Mouse (Mus musculus): ENCODE data around the gene Elfn1. TPM values are rescaled to one million over a fixed set of nuclear protein-coding genes. Genes with fewer than 3 reads are reported as not detected.

The Elfn1 gene
- polyA plus RNA-seq (2017; shearing (Covaris generic)): not detected

DNA sequence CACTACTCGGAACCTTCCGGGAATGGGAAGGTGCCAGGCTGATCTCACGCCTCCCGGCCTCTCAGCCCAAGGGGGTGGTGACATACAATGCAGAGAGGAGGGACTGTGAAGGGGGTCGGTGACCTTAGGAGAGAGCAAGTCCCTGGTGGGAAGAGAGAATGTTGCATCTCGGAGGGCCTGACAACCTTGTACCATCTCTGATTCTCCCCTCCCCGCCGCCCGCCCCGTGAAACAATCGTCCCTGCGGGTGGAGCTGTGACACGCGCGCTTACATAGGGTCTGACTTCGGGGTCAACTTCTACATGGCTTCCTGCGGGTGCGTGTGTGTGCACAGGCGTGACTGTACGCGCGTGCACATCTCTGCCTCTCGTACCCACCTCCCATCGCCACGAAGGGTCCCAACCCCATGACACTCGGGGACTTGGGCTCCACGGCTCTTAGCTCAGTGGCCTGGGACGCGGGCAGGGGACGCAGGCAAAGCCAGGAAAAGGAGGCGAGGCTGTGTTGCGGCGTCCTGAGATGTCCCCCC lies at the start of gene Elfn1:
Gene Elfn1 (plus strand): TSS at position 230 of the 529 bp plus-strand sequence.

Other genes with a start within 250 kb of the Elfn1 start
- not detected for gene Micall2, start 171.6 kb upstream of the Elfn1 start, polyA plus RNA-seq (2017; shearing (Covaris generic))
- gene Ints1, start 132.3 kb upstream of the Elfn1 start, polyA plus RNA-seq (2017; shearing (Covaris generic)): 44.8 TPM
- gene Mafk, start 116.4 kb upstream of the Elfn1 start, polyA plus RNA-seq (2017; shearing (Covaris generic)): 102 TPM
- not detected for gene Tmem184a, start 88.0 kb upstream of the Elfn1 start, polyA plus RNA-seq (2017; shearing (Covaris generic))
- gene Gm26938, start 81.5 kb upstream of the Elfn1 start, polyA plus RNA-seq (2017; shearing (Covaris generic)): not detected
- gene Psmg3, start 81.1 kb upstream of the Elfn1 start, polyA plus RNA-seq (2017; shearing (Covaris generic)): 14.9 TPM